Mouse (Mus musculus): ENCODE measurements around the gene Vps35l.

DNA sequence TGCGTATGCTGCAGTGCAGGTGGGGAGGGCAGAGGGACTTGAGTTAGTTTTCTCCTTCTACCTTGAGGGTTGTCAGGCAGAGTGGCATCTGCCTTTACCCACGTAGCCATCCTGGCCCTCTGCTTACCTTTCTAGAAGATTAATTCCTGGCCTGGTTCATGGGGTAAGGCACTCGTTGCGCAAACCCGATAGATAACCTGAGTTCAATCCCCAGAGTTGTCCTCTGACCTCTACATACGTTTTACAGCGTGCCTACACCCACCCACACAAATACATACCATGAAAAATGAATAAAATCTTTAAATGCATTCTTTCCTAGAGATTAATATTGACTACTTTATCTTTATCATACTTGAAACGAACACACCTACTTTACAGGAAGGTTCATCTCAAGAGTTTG lies 63.4 kb downstream of the Vps35l start:
- no peak for TF ChIP-seq CTCF (IDR thresholded peaks at IDR 0.05; ENCODE audit: low read depth, low read length)
- no peak for TF ChIP-seq POLR2A (IDR thresholded peaks at IDR 0.05; ENCODE audit: borderline replicate concordance, low read depth, low read length)
